Mouse (Mus musculus): ENCODE data around the gene Acap2. TPM values are rescaled to one million over a fixed set of nuclear protein-coding genes. Genes with fewer than 3 reads are reported as not detected.

Acap2 gene
- total RNA-seq, 1 experiment, result 23.4 TPM

- Histone ChIP-seq H3K9me3 (ENCODE audit: control insufficient read depth, insufficient read depth, low read depth, low read length) (no peaks in the 10 kb centered on the region), H3K4me1 (ENCODE audit: control insufficient read depth in 2 of 2, insufficient read depth in 2 of 2, low read length in 2 of 2, poor library complexity in 1 of 2) (peaks cover 3 to 10% of the 10 kb centered on the region in 2 experiments; a peak in 2 of 4 replicates), H3K36me3 (ENCODE audit: control insufficient read depth, insufficient read depth, low read length, poor library complexity, severe bottlenecking) (no peaks in the 10 kb centered on the region), H3K4me3 (ENCODE audit: insufficient read depth in 1 of 2, low read depth in 1 of 2, low read length in 2 of 2, poor library complexity in 1 of 2, severe bottlenecking in 1 of 2) (no peak overlapping the region), H3K27ac (ENCODE audit: insufficient read depth, low read depth, low read length, poor library complexity, severe bottlenecking) (no peak overlapping the region), H3K9ac (ENCODE audit: insufficient read depth, low read depth, low read length, poor library complexity, severe bottlenecking) (no peak overlapping the region)
- DNase-seq (ENCODE audit: low read depth, low spot score), result no peak
- no peak for TF ChIP-seq MAFK (IDR thresholded peaks at IDR 0.05; ENCODE audit: insufficient read depth, low read depth, low read length)
- no peak for TF ChIP-seq CHD2 (IDR thresholded peaks at IDR 0.05; ENCODE audit: low read depth, low read length)
- TF ChIP-seq ZNF384 (IDR thresholded peaks at IDR 0.05; ENCODE audit: low read depth, low read length), result no peak
- TF ChIP-seq HCFC1 (IDR thresholded peaks at IDR 0.05; ENCODE audit: borderline replicate concordance, insufficient read depth, low read length), result no peak
- TF ChIP-seq ZC3H11A (IDR thresholded peaks at IDR 0.05; ENCODE audit: borderline replicate concordance, low read depth, low read length), result no peak
- in situ Hi-C loops (cut with MboI; ENCODE audit: low sequenced_read_pairs in 2 of 2, unreplicated experiment in 2 of 2), result no loop called here
These were observed 9.2 kb downstream of the Acap2 start for GRCm38 (mm10) chr16:31191818-31192217.

DNA sequence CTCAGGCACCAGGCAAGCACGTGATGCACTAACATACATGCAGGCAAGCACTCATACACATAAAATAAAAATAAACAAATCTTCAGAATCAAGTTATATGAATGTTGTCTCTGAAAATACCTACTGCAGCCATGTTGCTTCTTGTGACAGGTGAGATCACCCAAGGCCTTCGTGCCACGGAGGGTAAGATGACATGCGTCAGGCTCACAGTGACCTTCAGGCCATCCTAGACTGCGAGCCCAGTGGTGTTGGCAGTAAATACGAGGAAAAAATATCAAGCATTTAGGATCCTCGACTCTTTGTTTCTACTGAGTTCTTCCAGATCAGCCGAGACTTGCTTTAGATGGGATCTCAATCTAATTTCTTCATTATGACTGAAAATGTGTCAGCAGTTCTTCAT lies 10.6 kb downstream of the Acap2 start:
- H3K9ac ChIP-seq (ENCODE audit: insufficient read depth, low read depth, low read length, poor library complexity, severe bottlenecking), result no peak overlapping the region
- peaks cover 3 to 16% of the 10 kb centered on the region in 2 experiments; a peak in 2 of 4 replicates for H3K4me1 ChIP-seq (ENCODE audit: control insufficient read depth in 2 of 2, insufficient read depth in 2 of 2, low read length in 2 of 2, poor library complexity in 1 of 2)
- no peak overlapping the region for H3K27ac ChIP-seq (ENCODE audit: insufficient read depth, low read depth, low read length, poor library complexity, severe bottlenecking)
- DNase-seq (ENCODE audit: low read depth, low spot score), result no peak
- TF ChIP-seq HCFC1 (IDR thresholded peaks at IDR 0.05; ENCODE audit: borderline replicate concordance, insufficient read depth, low read length), result no peak
- TF ChIP-seq ZC3H11A (IDR thresholded peaks at IDR 0.05; ENCODE audit: borderline replicate concordance, low read depth, low read length), result no peak
- no peak for TF ChIP-seq ZNF384 (IDR thresholded peaks at IDR 0.05; ENCODE audit: low read depth, low read length)
- TF ChIP-seq CHD2 (IDR thresholded peaks at IDR 0.05; ENCODE audit: low read depth, low read length), result no peak
- no peak for TF ChIP-seq MAFK (IDR thresholded peaks at IDR 0.05; ENCODE audit: insufficient read depth, low read depth, low read length)
- H3K4me3 ChIP-seq (ENCODE audit: insufficient read depth in 1 of 2, low read depth in 1 of 2, low read length in 2 of 2, poor library complexity in 1 of 2, severe bottlenecking in 1 of 2), result no peak overlapping the region
- in situ Hi-C loops (cut with MboI; ENCODE audit: low sequenced_read_pairs in 2 of 2, unreplicated experiment in 2 of 2), result no loop called here
- no peaks in the 10 kb centered on the region for H3K36me3 ChIP-seq (ENCODE audit: control insufficient read depth, insufficient read depth, low read length, poor library complexity, severe bottlenecking)
- no peaks in the 10 kb centered on the region for H3K9me3 ChIP-seq (ENCODE audit: control insufficient read depth, insufficient read depth, low read depth, low read length)

DNA sequence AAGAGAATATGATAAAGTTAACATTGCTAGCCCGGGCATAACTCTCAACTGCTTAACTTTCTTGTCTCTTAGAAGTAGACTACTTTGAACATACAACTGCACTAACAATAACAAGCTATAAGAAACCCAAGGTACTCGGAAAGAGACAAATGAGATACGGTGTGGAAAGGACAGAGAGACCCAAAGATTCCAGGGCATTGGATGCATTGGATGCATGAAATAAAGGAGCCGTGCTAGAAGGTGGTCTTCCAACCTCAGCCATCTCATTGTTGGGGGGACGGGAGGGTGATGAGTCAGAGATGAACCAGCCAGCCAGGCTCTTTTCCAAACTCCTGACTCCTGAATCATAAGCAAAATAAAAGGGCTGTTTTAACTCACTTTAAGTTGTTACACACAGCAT lies 11.8 kb downstream of the Acap2 start:
- no peak for DNase-seq (ENCODE audit: low read depth, low spot score)
- in situ Hi-C loops (cut with MboI; ENCODE audit: low sequenced_read_pairs in 2 of 2, unreplicated experiment in 2 of 2), result no loop called here
- no peaks in the 10 kb centered on the region for H3K36me3 ChIP-seq (ENCODE audit: control insufficient read depth, insufficient read depth, low read length, poor library complexity, severe bottlenecking)
- TF ChIP-seq CHD2 (IDR thresholded peaks at IDR 0.05; ENCODE audit: low read depth, low read length), result no peak
- TF ChIP-seq ZC3H11A (IDR thresholded peaks at IDR 0.05; ENCODE audit: borderline replicate concordance, low read depth, low read length), result no peak
- TF ChIP-seq MAFK (IDR thresholded peaks at IDR 0.05; ENCODE audit: insufficient read depth, low read depth, low read length), result no peak
- TF ChIP-seq ZNF384 (IDR thresholded peaks at IDR 0.05; ENCODE audit: low read depth, low read length), result no peak
- TF ChIP-seq HCFC1 (IDR thresholded peaks at IDR 0.05; ENCODE audit: borderline replicate concordance, insufficient read depth, low read length), result no peak
- peaks cover 3 to 13% of the 10 kb centered on the region in 2 experiments; a peak in 2 of 4 replicates for H3K4me1 ChIP-seq (ENCODE audit: control insufficient read depth in 2 of 2, insufficient read depth in 2 of 2, low read length in 2 of 2, poor library complexity in 1 of 2)
- no peaks in the 10 kb centered on the region for H3K9me3 ChIP-seq (ENCODE audit: control insufficient read depth, insufficient read depth, low read depth, low read length)
- H3K9ac ChIP-seq (ENCODE audit: insufficient read depth, low read depth, low read length, poor library complexity, severe bottlenecking), result no peak overlapping the region
- H3K27ac ChIP-seq (ENCODE audit: insufficient read depth, low read depth, low read length, poor library complexity, severe bottlenecking), result no peak overlapping the region
- H3K4me3 ChIP-seq (ENCODE audit: insufficient read depth in 1 of 2, low read depth in 1 of 2, low read length in 2 of 2, poor library complexity in 1 of 2, severe bottlenecking in 1 of 2), result no peak overlapping the region

- Histone ChIP-seq H3K36me3 (ENCODE audit: control insufficient read depth, insufficient read depth, low read length, poor library complexity, severe bottlenecking) (no peaks in the 10 kb centered on the region), H3K9me3 (ENCODE audit: control insufficient read depth, insufficient read depth, low read depth, low read length) (no peaks in the 10 kb centered on the region), H3K9ac (ENCODE audit: insufficient read depth, low read depth, low read length, poor library complexity, severe bottlenecking) (no peak overlapping the region), H3K4me3 (ENCODE audit: insufficient read depth in 1 of 2, low read depth in 1 of 2, low read length in 2 of 2, poor library complexity in 1 of 2, severe bottlenecking in 1 of 2) (no peak overlapping the region), H3K4me1 (ENCODE audit: control insufficient read depth in 2 of 2, insufficient read depth in 2 of 2, low read length in 2 of 2, poor library complexity in 1 of 2) (peaks cover 2 to 13% of the 10 kb centered on the region in 2 experiments; a peak in 2 of 4 replicates), H3K27ac (ENCODE audit: insufficient read depth, low read depth, low read length, poor library complexity, severe bottlenecking) (no peak overlapping the region)
- DNase-seq (ENCODE audit: low read depth, low spot score), result no peak
- TF ChIP-seq ZNF384 (IDR thresholded peaks at IDR 0.05; ENCODE audit: low read depth, low read length) (no peak), ZC3H11A (IDR thresholded peaks at IDR 0.05; ENCODE audit: borderline replicate concordance, low read depth, low read length) (no peak), CHD2 (IDR thresholded peaks at IDR 0.05; ENCODE audit: low read depth, low read length) (no peak), MAFK (IDR thresholded peaks at IDR 0.05; ENCODE audit: insufficient read depth, low read depth, low read length) (no peak), HCFC1 (IDR thresholded peaks at IDR 0.05; ENCODE audit: borderline replicate concordance, insufficient read depth, low read length) (no peak)
- in situ Hi-C loops (cut with MboI; ENCODE audit: low sequenced_read_pairs in 2 of 2, unreplicated experiment in 2 of 2), result no loop called here
These were observed 12.2 kb downstream of the Acap2 start for GRCm38 (mm10) chr16:31188799-31189198.

DNA sequence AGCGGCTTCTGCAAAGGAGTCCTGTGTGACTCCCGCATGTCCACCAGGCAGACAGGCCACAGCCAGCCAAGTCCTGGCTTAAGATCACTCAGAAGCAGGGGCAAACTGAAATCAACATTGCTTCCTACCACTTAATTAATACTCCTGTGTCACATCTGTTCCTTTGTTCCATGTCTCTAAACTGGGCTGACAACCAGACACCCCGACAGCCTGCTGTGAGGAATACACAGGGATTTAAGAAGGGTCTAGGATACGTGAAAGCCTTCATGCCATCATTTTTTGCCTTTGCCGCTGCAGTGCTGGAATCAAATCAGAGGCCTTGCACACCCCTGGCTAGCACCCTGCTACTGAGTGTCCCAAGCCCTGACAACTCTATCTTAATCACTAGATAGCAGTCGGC lies 12.8 kb downstream of the Acap2 start:
- no peak for DNase-seq (ENCODE audit: low read depth, low spot score)
- TF ChIP-seq ZC3H11A (IDR thresholded peaks at IDR 0.05; ENCODE audit: borderline replicate concordance, low read depth, low read length) (no peak), CHD2 (IDR thresholded peaks at IDR 0.05; ENCODE audit: low read depth, low read length) (no peak), ZNF384 (IDR thresholded peaks at IDR 0.05; ENCODE audit: low read depth, low read length) (no peak), HCFC1 (IDR thresholded peaks at IDR 0.05; ENCODE audit: borderline replicate concordance, insufficient read depth, low read length) (no peak), MAFK (IDR thresholded peaks at IDR 0.05; ENCODE audit: insufficient read depth, low read depth, low read length) (no peak)
- Histone ChIP-seq H3K9me3 (ENCODE audit: control insufficient read depth, insufficient read depth, low read depth, low read length) (no peaks in the 10 kb centered on the region), H3K4me3 (ENCODE audit: insufficient read depth in 1 of 2, low read depth in 1 of 2, low read length in 2 of 2, poor library complexity in 1 of 2, severe bottlenecking in 1 of 2) (no peak overlapping the region), H3K36me3 (ENCODE audit: control insufficient read depth, insufficient read depth, low read length, poor library complexity, severe bottlenecking) (no peaks in the 10 kb centered on the region), H3K27ac (ENCODE audit: insufficient read depth, low read depth, low read length, poor library complexity, severe bottlenecking) (no peak overlapping the region), H3K9ac (ENCODE audit: insufficient read depth, low read depth, low read length, poor library complexity, severe bottlenecking) (no peak overlapping the region), H3K4me1 (ENCODE audit: control insufficient read depth in 2 of 2, insufficient read depth in 2 of 2, low read length in 2 of 2, poor library complexity in 1 of 2) (peaks cover 2 to 13% of the 10 kb centered on the region in 2 experiments; a peak in 2 of 4 replicates)
- in situ Hi-C loops (cut with MboI; ENCODE audit: low sequenced_read_pairs in 2 of 2, unreplicated experiment in 2 of 2), result no loop called here
